7 mouse cellular contexts compared by ENCODE assay signal in the genomic region with DNA sequence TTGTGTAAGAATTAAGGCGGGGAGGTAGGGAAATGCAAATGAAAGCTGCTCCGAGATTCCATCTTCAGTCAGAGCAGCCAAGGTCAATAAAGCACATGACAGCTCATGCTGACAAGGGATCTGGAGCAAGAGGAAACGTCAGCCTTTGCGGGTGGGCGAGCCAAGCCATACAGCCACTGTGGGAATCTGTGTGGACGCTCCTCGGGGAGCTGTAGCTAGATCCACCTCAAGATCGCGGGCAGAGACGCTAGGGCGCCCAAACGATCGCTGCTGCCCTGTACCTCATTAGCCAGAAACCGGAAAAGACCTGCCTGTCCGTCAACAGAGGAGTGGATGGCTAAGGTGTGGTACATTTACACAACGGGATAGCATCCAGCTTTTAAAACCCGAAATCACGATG. TPM values are rescaled to one million over a fixed set of nuclear protein-coding genes. Genes with fewer than 3 reads are reported as not detected.
DNase-seq lines count a peak whose midpoint lies in the region; ATAC-seq and TF ChIP-seq lines count a peak whose summit lies in the region.

No protein-coding gene starts in this region.

- no peaks in the 10 kb centered on the region for H3K36me3 ChIP-seq in ES-Bruce4 (ENCODE audit: control insufficient read depth, insufficient read depth, low read length, poor library complexity, severe bottlenecking)
- H3K36me3 ChIP-seq in kidney, postnatal 0 days (ENCODE audit: insufficient read depth, low read length): no peaks in the 10 kb centered on the region
- H3K36me3 ChIP-seq in myocyte (ENCODE audit: control insufficient read depth, insufficient read depth): no peaks in the 10 kb centered on the region

- DNase-seq in ZHBTc4 (ENCODE audit: low read depth, low spot score): peak; percentile 80
- DNase-seq in kidney, postnatal 0 days (ENCODE audit: low spot score): peak; percentile 67
- DNase-seq in gastrocnemius, postnatal 14 days: no peak
- no peak for DNase-seq in frontal cortex, postnatal 25 days (ENCODE audit: low spot score in 2 of 2)

- H3K9ac ChIP-seq in ES-Bruce4 (ENCODE audit: low read depth, poor library complexity, severe bottlenecking): peak overlapping the region; percentile 31
- H3K9ac ChIP-seq in kidney, postnatal 0 days (ENCODE audit: low read depth, low read length): no peak overlapping the region

- peak overlapping the region; percentile 61 for H3K4me3 ChIP-seq in ES-Bruce4 (ENCODE audit: low read depth, low read length)
- H3K4me3 ChIP-seq in kidney, postnatal 0 days (replicated peaks; ENCODE audit: low read depth, low read length): peak overlapping the region; percentile 15
- H3K4me3 ChIP-seq in myocyte: peak overlapping the region; percentile 8

- peak; percentile 73; the same call in 1 of the 2 replicates for TF ChIP-seq EP300 in ES-Bruce4 (IDR thresholded peaks at IDR 0.05; ENCODE audit: insufficient read depth, low read depth, low read length)

- no peak for TF ChIP-seq POLR2A in ES-Bruce4 (IDR thresholded peaks at IDR 0.05; ENCODE audit: insufficient read depth, low read length)
- TF ChIP-seq POLR2A in myocyte (IDR thresholded peaks at IDR 0.05; ENCODE audit: insufficient read length, low read depth): no peak

- H3K27me3 ChIP-seq in ES-Bruce4 (ENCODE audit: control insufficient read depth, insufficient read depth, low read length, poor library complexity, severe bottlenecking): no peaks in the 10 kb centered on the region
- H3K27me3 ChIP-seq in kidney, postnatal 0 days (ENCODE audit: insufficient read depth, low read length): no peaks in the 10 kb centered on the region
- no peaks in the 10 kb centered on the region for H3K27me3 ChIP-seq in myocyte (ENCODE audit: control insufficient read depth, insufficient read depth, insufficient read length)

- peak overlapping the region; percentile 98 for H3K27ac ChIP-seq in ES-Bruce4 (ENCODE audit: insufficient read depth, low read length)
- no peak overlapping the region for H3K27ac ChIP-seq in kidney, postnatal 0 days

- WGBS in kidney, postnatal 0 days: 2% methylated on average over 18 of the region's 18 CpGs

- peak; percentile 29 for ATAC-seq in granulocyte monocyte progenitor cell, adult 5-6 weeks (replicated peaks; ENCODE audit: poor library complexity, severe bottlenecking)
- 0 out of 2 replicates have a peak, but pooled peaks have one; percentile 6 for ATAC-seq in kidney, postnatal 0 days (replicated peaks; ENCODE audit: low FRiP score, low read depth)

- H3K4me1 ChIP-seq in ES-Bruce4 (ENCODE audit: control insufficient read depth, insufficient read depth, low read length): peaks cover 6% of the 10 kb centered on the region
- peaks cover 4% of the 10 kb centered on the region; the same call in 1 of the 2 replicates for H3K4me1 ChIP-seq in kidney, postnatal 0 days (replicated peaks; ENCODE audit: insufficient read depth, low read length)

- no peaks in the 10 kb centered on the region for H3K9me3 ChIP-seq in ES-Bruce4 (replicated peaks; ENCODE audit: control insufficient read depth, insufficient read depth, low read length, poor library complexity, severe bottlenecking)
- H3K9me3 ChIP-seq in kidney, postnatal 0 days (replicated peaks; ENCODE audit: low read length): no peaks in the 10 kb centered on the region

- intact Hi-C loops in gastrocnemius, postnatal 14 days (cut with DNase I; ENCODE audit: low total_unique reads): no loop called here

- H3K79me2 ChIP-seq in myocyte (ENCODE audit: control insufficient read depth, insufficient read depth): no peaks in the 10 kb centered on the region

- H3K4me2 ChIP-seq in kidney, postnatal 0 days (ENCODE audit: low read length): peak overlapping the region; percentile 52
- H3K4me2 ChIP-seq in myocyte (ENCODE audit: low read depth): peak overlapping the region; percentile 68

- TF ChIP-seq CTCF in ES-Bruce4 (IDR thresholded peaks at IDR 0.05; ENCODE audit: low read depth, low read length): no peak
- no peak for TF ChIP-seq CTCF in kidney, postnatal 0 days (IDR thresholded peaks at IDR 0.05; ENCODE audit: low read depth)

- H3ac ChIP-seq in myocyte (ENCODE audit: control insufficient read depth, insufficient read length): no peak overlapping the region

TF ChIP-seq in myocyte, 11 proteins besides CTCF, POLR2A, EP300 and RAD21:
- TF ChIP-seq E2F4 (IDR thresholded peaks at IDR 0.05; ENCODE audit: insufficient read depth): no peak
- no peak for TF ChIP-seq MYOD1 (IDR thresholded peaks at IDR 0.05; ENCODE audit: control insufficient read depth in 1 of 3, insufficient read length in 2 of 3, low read depth in 2 of 3)
- no peak for TF ChIP-seq MYOG (IDR thresholded peaks at IDR 0.05; ENCODE audit: control insufficient read depth in 1 of 3, insufficient read depth in 1 of 3, insufficient read length in 2 of 3, low read depth in 2 of 3)
- no peak for TF ChIP-seq CEBPB (IDR thresholded peaks at IDR 0.05; ENCODE audit: insufficient read depth, poor library complexity, severe bottlenecking)
- TF ChIP-seq TCF3 (IDR thresholded peaks at IDR 0.05; ENCODE audit: insufficient read length, low read depth): no peak
- no peak for TF ChIP-seq REST (IDR thresholded peaks at IDR 0.05; ENCODE audit: insufficient read depth, insufficient read length)
- no peak for TF ChIP-seq USF1 (IDR thresholded peaks at IDR 0.05; ENCODE audit: low read depth)
- no peak for TF ChIP-seq SRF (IDR thresholded peaks at IDR 0.05; ENCODE audit: control insufficient read depth, insufficient read length, low read depth)
- no peak for TF ChIP-seq MAX (IDR thresholded peaks at IDR 0.05; ENCODE audit: low read depth)
- no peak for TF ChIP-seq POLR2AphosphoS2 (IDR thresholded peaks at IDR 0.05; ENCODE audit: insufficient read length, low read depth)
- no peak for TF ChIP-seq TCF12 (IDR thresholded peaks at IDR 0.05; ENCODE audit: insufficient read depth, poor library complexity, severe bottlenecking)

RNA-seq across cellular contexts. Expression of a gene that starts 7.4 kb away (rescaled TPM):
- polyA plus RNA-seq in ES-Bruce4 (2011; ENCODE audit: insufficient read depth, insufficient read length, low read depth, missing spikeins) (29.0 and 32.2 TPM in 2 replicates), myocyte (2012; fragmentation: generic; extraction: Trizol) (6.3 TPM)
- 42.4 and 42.7 TPM in 2 replicates for total RNA-seq in granulocyte monocyte progenitor cell, adult 5-6 weeks (2014; fragmentation: Nextera tagmentation)
- 34.0 and 38.8 TPM in 2 replicates for total RNA-seq in granulocyte monocyte progenitor cell, adult 5-6 weeks (2017)
- polyA plus RNA-seq in kidney, postnatal 0 days (2015; fragmentation: Nextera tagmentation; extraction: Ambion mirVana): 6.6 and 6.9 TPM in 2 replicates
- total RNA-seq in gastrocnemius, postnatal 14 days (2021): 1 to 10 TPM; 7.9 to 8.2 TPM

Comparison
In these comparisons a context has a peak if more than half of its experiments do, and no peak if none do; other contexts are left out.
1. H3K4me3 ChIP-seq: peak in every context shown above with its lines; median percentile 61 in ES-Bruce4; 15 in kidney, postnatal 0 days; 8 in myocyte.
2. DNase-seq: peak in ZHBTc4 (single experiment) and kidney, postnatal 0 days (single experiment); none in gastrocnemius, postnatal 14 days (single experiment) and frontal cortex, postnatal 25 days (0 of 2).